Mouse (Mus musculus) adrenal gland, postnatal 10 days (tissue): ENCODE data around the gene Ms4a8a. TPM values are rescaled to one million over a fixed set of nuclear protein-coding genes. Genes with fewer than 3 reads are reported as not detected.

Experiments used
- total RNA-seq, 2 experiments: library from RNA; stranded (reverse); gene quantifications; 2 replicates each; pipeline ENCODE4 v1.2.3; 2021

Ms4a8a gene
- total RNA-seq, 2 experiments from 2014 or later = 1.2 to 2.3 TPM

Other genes with a start within 250 kb of the Ms4a8a start
- gene Slc15a3, start 241.4 kb downstream of the Ms4a8a start, total RNA-seq = 1 to 10 TPM; 3.2 to 3.5 TPM
- 10 to 100 TPM; 22.3 to 23.1 TPM for gene Tmem132a, start 211.2 kb downstream of the Ms4a8a start, total RNA-seq
- 10 to 100 TPM; 84.0 to 93.2 TPM for gene Tmem109, start 199.1 kb downstream of the Ms4a8a start, total RNA-seq
- gene Prpf19, start 185.9 kb downstream of the Ms4a8a start, total RNA-seq = 100 to 1,000 TPM; 124 to 163 TPM
- gene Zp1, start 160.5 kb downstream of the Ms4a8a start, total RNA-seq = not detected
- not detected for gene Ptgdr2, start 143.9 kb downstream of the Ms4a8a start, total RNA-seq
- 10 to 100 TPM; 11.2 to 14.4 TPM for gene Ccdc86, start 131.8 kb downstream of the Ms4a8a start, total RNA-seq
- gene Ms4a10, start 106.4 kb downstream of the Ms4a8a start, total RNA-seq = 1 to 10 TPM; 2.8 to 3.9 TPM
- gene Ms4a15, start 87.9 kb downstream of the Ms4a8a start, total RNA-seq = not detected
- not detected for gene Ms4a18, start 63.1 kb downstream of the Ms4a8a start, total RNA-seq
- gene 1700017D01Rik, start 49.8 kb upstream of the Ms4a8a start, total RNA-seq = not detected
- not detected for gene 1700025F22Rik, start 84.2 kb upstream of the Ms4a8a start, total RNA-seq
- gene Ms4a13, start 115.6 kb upstream of the Ms4a8a start, total RNA-seq = not detected
- gene Ms4a12, start 151.3 kb upstream of the Ms4a8a start, total RNA-seq = not detected
- gene Ms4a1, start 185.1 kb upstream of the Ms4a8a start, total RNA-seq = 1 to 10 TPM; 3.6 to 4.1 TPM
- gene Ms4a5, start 202.8 kb upstream of the Ms4a8a start, total RNA-seq = not detected
- not detected for gene Ms4a14, start 233.4 kb upstream of the Ms4a8a start, total RNA-seq